Mouse (Mus musculus): ENCODE measurements at regions not wholly inside any gene's neighbourhood (a gene's known extent, or its start where the extent isn't known, plus 50 kb on each side); places are given as distances from the start of the nearest gene placed in this dataset.

DNA sequence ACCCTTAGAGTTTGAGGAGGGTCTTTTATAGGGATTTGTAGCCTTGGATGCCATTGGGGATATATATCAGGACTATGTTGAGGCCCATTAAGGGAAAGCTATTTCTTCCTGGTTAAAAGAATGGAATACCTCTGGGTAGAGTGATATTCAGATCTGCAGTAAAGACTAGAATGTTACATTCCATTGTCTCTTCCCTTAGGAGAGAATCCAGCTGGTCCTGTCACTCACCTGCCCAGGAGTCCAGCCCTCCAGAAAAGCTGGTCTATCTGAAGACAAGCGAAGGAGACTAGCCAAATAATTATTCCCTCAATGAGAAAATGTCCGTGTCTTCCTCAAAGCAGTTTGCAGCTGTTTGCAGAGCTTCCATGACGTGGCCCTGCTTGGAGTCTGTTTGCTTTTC is 308.3 kb downstream of the Cog6 start:
- intact Hi-C loops (cut with DNase I): no loop called here

GRCm38 (mm10) chr3:52708301-52708700 is 308.7 kb downstream of the Cog6 start:
- intact Hi-C loops (cut with DNase I): no loop called here

- intact Hi-C loops (cut with DNase I): no loop called here
These were observed 310.4 kb downstream of the Cog6 start for GRCm38 (mm10) chr3:52706626-52707025.

DNA sequence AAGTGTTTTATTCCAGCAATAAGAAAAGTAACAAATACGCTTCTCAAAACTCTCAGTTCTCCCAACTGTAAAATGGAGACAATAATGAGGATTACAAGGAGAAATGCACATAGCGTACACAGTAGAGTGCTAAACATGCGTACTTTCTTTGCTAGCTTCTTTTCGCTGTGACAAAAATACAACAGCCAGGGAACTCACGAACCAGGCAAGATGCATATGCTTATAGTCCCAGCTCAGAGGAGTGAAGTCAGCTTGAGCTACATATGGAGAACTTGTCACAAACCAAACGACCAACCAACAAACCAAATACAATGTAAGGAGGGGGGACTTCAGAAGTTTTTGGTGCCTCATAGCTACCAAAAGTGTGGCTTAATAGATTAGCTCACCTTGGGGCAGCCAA is 313.3 kb downstream of the Cog6 start:
- intact Hi-C loops (cut with DNase I): no loop called here

DNA sequence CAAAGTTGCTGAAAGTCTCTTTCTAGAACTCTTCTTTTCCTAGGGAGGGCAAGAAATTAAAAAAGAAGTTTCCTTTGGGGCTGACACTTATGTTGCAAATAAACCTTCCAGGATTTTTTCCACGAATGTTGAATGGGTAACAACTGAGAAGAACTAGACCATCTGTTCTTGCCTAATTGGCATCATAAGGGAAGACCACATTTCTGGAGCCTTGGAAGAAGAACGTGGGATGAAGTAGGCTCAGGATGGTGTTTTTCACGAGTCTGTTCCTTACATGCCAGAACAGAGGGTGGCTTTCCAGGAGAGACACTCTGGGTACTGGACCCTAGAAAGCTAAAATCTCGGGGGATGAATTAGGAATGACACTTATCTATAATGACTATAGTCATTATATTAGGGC is 314.1 kb downstream of the Cog6 start:
- intact Hi-C loops (cut with DNase I): no loop called here

- intact Hi-C loops (cut with DNase I): no loop called here
These were observed 315.4 kb downstream of the Cog6 start for GRCm38 (mm10) chr3:52701601-52702000.

DNA sequence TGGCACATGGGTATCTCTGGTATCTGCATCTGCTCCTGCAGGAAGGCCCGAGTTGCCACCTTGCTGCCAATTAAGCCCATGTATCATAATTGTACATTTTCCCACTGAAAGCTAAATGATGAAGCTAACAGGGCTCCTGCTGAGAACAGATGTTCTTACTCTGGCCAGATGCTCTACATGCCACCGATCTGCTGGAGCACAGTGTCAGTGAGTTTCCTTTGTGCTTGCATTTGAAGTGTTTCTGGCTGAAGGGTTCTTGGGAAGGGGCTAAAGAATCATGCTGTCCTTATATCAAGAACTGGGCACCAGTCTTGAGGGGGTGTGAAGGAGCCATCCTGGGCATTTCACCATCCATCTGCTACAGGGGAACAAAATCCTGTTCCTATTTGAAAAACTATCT is 323.2 kb downstream of the Cog6 start:
- intact Hi-C loops (cut with DNase I): no loop called here

DNA sequence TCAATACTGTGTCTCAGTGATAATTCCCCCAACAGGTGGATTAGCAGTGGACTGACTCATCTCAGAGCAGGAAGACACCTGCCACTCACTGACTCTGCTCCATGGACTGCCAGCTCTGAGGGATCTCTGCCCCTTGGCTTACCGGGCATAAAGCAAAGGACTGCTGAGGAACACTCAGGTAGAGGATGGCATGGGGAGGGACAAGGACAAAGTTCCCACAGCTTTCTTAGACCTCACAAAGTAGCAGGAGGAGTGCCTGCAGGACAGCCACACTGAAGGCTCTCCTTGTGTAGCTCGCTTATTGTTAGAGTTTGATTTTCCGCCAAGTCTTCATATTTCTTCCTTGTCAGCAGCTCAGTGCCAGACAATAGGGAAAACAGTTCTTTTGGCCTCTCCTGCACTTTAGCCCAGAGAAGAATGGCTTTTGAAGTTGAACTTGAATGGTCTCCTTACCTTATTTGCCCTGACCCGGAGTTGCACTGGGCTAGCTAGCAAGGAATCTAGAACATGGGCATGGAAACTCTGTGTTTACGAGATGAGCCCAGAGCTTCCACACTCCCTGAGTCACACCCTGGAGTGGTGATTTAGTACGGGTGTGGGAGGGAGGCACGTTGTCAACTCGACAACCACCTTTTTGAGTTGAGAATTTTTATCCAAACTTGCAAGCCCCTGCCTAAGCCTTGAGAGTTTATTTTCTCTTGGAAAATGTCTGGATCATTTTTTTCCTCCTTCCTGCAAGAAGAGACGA is 331.4 kb downstream of the Cog6 start:
- intact Hi-C loops (cut with DNase I): no loop called here

- intact Hi-C loops (cut with DNase I): no loop called here
These were observed 336.1 kb downstream of the Cog6 start for GRCm38 (mm10) chr3:52680824-52681388.

DNA sequence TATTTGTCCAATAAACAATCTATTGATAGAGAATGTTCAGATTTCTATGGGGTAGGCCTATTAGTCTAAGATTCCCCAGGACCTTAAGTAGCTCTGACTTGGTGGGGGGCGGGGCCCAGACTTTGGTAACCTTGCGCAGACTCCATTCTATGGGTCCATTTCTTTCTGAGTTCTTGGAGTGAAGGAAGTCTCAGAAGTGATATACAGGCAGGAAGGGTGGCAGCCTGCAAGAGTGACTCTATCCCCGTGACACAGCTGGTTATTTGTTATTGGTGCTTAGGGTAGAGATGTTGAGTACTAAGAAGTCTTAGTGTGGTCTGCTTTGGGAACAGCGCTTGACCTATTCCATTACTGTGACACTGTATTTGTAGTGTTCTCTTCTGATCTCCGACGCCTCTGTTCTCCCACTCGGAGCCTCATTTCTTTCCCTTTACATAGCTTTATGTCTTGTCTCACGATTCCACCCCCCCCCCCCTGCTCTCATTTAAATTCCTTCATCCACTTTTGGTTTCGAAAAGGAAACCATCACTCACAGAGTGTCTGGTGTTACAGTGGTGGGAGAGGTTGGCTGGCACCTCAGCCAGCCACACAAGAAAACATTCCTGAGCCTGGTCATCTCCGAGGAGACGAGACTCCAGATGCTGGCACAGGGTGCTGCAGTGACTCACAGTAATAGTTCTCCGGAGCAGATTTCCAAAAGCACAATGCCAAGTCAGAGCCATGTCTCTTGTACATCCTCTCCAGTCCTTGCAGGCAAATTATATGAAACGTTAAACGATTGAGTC is 340.0 kb downstream of the Cog6 start:
- intact Hi-C loops (cut with DNase I): no loop called here

GRCm38 (mm10) chr3:52670628-52671028 is 346.4 kb downstream of the Cog6 start:
- intact Hi-C loops (cut with DNase I): no loop called here

DNA sequence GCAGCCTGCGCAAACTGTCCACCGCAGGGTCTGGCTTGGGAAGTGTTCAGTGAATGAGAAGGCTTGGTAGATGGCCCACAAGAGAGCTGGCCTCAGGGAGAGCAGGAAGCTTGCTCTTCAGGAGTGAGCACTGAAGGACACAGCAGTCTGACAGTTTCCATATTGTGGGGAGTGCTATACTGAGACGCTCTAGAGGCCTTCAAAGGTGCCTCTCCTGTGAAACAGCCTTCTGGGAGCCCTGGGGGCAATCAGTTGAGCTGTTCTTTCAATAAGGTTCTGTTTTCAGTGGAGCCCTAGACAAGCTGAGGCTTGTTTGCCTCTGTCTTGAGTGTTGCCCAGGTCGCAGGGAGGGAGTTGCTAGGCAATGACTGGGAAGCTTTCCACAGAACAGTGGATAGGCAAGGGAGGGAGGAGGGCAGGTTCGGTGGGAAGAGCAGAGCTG is 353.9 kb downstream of the Cog6 start:
- intact Hi-C loops (cut with DNase I): no loop called here

DNA sequence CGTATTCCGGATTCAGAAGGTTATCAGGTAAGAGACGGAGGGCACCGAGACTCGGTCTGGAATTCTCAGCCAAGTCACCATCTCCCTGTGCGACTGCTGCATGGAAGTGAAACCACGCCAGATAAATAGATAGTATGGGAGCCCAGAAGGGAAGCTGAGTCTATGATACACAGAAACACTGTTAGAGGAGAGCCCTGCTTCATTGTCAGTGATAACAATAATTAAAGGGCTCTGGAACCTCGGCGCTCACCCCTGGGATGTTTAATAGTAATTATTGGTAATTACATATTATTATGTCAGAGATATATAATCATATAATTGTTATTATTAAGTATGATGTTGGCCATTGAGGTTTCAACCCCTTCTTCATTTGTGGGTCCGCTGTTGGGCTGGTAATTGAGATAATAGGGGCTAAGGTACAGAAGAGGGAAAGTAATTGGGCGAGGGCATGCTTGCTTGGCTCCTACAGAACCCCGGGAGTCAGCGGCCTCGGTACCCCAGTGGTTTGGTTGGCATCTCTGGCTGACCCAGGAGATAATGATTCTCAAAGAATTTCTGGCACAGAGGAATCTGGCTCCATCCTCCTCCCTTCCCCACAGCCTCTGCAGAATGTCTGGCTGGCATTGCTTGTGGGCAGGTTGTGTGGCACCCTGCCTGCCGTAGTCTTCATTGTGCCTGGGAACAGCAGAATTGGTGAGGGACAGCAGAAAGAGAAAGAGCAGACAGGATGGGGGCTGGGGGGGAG is 354.7 kb downstream of the Cog6 start:
- intact Hi-C loops (cut with DNase I): no loop called here

DNA sequence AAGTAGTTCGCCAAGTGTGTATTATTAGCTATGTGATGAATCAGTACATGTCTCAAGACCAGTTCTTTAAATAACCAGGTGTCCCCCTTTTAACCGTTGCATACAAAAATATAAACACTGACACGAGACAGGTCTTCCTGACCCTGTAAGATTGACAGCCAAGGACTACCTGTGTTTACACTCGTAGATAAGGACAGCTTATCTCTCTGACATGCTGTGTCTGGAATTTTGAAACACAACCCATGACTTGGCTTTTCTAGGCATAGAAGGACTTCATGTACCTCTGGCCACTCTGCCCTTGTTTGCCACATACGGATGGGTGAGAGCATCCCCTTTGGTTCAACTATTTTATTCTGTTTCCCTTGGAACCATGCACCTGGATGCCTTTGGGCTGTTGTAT is 364.0 kb downstream of the Cog6 start:
- intact Hi-C loops (cut with DNase I): no loop called here

GRCm38 (mm10) chr3:52652476-52652870 is 364.6 kb downstream of the Cog6 start:
- intact Hi-C loops (cut with DNase I): no loop called here

GRCm38 (mm10) chr3:52651862-52652475 is 365.1 kb downstream of the Cog6 start:
- intact Hi-C loops (cut with DNase I): no loop called here

DNA sequence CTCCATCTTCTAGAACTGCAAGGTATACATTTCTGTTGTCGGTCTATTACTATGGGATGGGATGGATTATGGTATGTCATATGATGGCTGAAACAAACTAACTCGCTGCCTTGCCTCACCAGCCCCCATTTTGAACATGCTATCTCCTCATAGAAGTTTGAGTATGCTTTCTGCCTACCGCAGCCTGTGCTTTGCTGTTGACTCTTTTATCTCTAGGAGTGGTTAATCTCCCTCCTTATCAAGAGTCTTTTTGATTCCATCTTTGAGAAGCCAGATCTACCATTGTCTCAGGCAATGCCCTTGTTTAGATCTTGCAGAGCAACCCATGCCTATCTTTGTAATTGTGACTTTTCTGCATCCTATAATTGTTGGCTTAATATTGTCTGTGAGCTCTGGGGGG is 367.0 kb downstream of the Cog6 start:
- intact Hi-C loops (cut with DNase I): no loop called here

DNA sequence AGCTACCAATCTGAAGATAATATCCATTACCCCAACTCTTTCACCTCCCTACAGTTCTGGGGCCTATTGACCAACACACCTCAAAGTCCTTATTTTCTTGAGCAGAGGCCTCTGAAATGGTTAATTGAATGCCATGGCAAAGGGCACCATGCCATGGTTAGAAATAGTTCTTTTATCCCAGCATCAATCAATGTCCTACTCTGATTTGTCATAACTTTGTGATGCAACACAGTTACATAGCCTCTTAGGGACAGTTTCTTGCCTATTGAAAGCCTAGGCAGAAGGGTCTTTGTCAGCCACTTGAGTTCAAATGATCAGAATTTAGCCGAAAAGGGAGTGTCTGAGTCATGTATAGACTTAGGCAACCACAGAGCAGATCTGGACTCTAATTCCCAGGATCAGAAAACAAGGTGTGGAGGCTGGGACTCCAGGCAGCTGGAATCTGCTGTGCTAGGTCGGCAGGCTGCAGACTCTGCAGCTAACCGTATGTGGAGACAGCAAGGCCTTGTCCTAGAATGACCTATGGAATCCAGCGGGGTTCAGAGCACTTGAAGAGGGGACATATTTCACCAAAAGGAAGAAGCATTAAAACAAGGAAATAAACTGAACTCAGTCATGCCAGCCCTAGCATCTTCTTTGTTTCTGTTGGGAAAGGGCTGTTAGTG is 368.1 kb downstream of the Cog6 start:
- intact Hi-C loops (cut with DNase I): no loop called here

GRCm38 (mm10) chr3:52647900-52648299 is 369.1 kb downstream of the Cog6 start:
- intact Hi-C loops (cut with DNase I): no loop called here

DNA sequence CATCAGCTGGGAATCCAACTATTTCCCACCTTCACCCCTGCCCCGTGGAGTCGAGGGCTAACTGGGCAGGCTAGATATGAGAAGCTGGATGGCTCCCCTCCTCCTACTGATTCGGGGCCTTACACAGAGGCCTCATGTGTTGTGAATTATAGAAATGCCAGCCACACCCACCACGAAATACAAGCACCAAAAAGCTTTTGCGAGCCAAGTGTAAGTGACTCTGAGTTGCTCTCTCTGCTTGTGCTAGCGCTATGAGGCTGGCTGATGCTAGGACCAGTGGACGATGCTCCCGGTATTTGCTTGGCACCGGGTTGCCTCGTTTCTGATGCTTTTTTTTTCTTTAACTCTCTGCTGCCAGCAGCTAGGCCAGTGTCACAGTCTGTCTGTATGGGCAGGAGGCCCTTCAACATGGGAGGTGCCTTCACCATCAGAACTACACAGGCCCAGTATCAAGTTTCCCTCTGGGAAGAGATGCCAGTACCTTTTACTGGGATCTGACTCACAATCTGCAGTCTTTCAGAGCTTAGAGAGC is 369.8 kb downstream of the Cog6 start:
- intact Hi-C loops (cut with DNase I): no loop called here

DNA sequence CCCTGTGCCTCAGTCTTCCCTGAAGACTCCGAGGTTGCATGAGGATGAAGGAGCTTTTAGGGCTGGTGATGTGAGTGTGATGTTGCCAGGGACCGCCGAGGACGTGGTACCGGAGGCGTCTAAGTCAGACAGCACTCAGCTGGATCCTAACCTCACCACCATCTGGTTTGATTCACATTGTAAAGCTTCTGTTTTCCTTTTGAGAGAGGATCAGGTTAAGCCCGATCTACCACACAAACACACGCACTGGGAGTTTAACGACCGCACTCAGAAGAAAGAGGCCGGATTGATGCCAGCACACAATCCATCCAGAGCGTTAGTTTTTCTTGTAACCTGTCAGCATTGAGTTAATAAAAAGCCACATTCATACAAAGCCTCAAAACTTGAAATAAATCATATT is 371.9 kb downstream of the Cog6 start:
- intact Hi-C loops (cut with DNase I): no loop called here
